Mouse (Mus musculus): Measurements from ENCODE around the gene 4930404N11Rik. TPM values are rescaled to one million over a fixed set of nuclear protein-coding genes. Genes with fewer than 3 reads are reported as not detected.

4930404N11Rik gene
- 6.0 and 7.1 TPM in 2 replicates for total RNA-seq (2023)

DNA sequence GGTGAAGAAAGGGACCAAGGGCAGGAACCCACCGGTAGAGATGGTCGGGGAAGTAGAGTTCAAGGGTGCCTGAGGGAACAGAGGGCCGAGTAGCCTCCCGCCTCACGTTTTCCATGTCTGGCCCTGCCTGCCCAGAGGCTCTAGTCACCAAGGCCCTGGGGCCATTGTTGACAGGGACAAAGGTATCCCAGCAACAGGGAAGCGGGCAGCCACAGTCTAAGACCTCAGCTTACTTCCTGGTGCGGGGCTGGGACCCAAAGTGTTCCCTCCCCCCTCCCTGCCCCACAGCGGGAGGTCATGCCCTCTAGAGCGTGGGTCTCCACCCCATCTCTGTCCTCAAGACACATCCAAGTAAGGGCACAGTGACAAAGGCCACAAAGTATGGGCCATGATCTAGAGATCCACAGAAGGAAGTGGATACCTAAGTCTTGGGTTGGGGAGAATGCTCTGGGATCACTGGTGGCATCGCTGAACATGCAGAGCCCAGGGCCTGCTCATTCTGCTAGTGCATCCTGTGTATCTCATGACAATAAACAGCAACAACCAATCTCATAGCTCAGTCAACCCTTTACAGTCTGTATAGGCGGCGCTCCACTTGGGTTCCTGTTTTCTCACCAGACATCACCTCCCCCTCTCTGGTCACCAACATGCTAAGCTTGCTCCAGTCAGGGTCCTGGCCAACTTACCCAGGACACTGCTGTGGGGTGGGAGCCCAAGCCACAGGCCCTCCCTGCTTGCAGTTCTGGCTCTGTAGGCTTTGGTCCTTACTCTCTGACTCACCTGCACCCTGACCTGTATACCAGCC is at the start of gene 4930404N11Rik:
TSS of gene 4930404N11Rik (minus strand) at position 145 of the 805 bp plus-strand sequence.

DNA sequence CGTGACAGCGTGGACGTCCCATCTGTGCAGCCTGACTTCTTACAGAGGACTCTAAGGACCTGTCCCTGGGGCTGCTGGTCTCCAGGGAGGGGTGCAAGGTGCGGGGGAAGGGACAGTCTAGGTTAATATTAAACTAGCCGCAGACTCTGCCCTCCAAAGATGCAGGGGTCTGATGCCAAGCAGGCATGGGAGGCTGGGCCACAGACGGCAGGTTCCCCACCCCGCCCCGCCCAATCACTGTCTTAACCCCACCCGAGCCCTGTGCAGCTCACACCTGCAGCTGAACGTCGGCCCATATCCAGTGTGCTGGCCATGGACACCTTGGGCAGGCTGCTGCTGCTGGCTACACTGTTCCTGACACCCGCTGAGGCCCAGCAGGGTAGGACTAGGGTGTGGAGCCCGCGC is 27.2 kb upstream of the 4930404N11Rik start, which contains the start of gene Smim24:
TSS of gene Smim24 (plus strand) at position 271 of the 405 bp plus-strand sequence.

DNA sequence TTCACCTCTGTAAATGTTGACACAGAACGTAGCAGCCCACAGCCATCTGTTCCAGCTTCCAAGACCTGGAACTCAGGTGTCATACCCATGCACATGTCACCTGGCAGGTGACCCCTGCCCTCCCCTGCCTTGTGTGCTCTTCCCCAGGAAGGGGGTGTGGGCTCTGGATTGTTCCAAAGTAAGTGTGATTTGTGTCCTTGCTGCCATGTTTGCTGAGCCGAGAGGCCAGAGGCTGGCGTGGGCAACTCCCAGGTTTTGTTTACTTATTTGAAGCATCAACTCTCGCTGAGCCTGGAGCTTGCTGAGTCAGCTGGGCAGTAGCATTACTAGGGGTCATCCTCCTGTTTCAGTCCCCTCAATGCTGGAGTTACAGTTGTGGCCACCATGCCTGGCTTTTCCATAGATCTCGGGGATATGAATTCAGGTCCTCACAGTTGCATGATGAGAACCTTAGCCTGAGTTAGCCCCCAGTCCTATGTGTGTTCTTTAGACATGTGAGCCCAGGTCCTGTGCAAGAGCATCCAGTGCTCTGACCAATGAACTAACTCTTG is 23.0 kb upstream of the 4930404N11Rik start, which contains the start of gene Gm48552:
TSS of gene Gm48552 (plus strand) at position 501 of the 551 bp plus-strand sequence.

DNA sequence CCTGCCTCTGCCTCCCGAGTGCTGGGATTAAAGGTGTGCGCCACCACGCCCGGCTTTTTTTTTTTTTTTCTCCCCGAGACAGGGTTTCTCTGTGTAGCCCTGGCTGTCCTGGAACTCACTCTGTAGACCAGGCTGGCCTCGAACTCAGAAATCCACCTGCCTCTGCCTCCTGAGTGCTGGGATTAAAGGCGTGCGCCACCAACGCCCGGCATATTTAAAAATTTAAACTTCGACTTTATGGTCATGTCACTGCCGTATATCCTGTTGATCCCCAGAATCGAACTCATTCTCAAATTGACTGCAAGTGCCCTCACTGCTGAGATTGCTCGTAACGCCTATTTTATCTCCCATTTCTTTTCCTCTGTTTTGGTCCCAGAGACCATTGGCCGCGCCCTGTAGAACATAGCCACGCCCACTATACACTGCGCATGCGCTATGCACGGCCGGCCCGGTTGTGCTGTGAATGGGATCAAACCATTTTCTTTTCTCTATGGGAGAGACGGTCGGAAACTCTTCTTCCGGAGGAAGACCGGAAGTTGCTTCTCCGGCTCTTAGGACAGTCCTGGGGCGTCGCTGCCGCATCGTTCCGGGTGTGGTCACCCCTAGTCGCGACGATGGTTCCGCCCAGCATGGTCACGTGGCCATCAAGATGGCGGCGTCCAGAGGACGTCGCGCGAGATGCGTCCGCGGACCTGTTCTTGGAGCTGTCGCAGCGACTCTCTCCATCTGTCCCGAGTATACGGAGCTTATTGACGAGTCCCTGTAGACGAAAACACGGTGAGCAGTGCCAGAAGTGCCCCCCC is 18.4 kb upstream of the 4930404N11Rik start, which contains the start of the genes Dohh and Gm48551:
TSS of gene Dohh (plus strand) at position 627 of the 803 bp plus-strand sequence.
TSS of gene Gm48551 (plus strand) at position 665 of the 803 bp plus-strand sequence.

DNA sequence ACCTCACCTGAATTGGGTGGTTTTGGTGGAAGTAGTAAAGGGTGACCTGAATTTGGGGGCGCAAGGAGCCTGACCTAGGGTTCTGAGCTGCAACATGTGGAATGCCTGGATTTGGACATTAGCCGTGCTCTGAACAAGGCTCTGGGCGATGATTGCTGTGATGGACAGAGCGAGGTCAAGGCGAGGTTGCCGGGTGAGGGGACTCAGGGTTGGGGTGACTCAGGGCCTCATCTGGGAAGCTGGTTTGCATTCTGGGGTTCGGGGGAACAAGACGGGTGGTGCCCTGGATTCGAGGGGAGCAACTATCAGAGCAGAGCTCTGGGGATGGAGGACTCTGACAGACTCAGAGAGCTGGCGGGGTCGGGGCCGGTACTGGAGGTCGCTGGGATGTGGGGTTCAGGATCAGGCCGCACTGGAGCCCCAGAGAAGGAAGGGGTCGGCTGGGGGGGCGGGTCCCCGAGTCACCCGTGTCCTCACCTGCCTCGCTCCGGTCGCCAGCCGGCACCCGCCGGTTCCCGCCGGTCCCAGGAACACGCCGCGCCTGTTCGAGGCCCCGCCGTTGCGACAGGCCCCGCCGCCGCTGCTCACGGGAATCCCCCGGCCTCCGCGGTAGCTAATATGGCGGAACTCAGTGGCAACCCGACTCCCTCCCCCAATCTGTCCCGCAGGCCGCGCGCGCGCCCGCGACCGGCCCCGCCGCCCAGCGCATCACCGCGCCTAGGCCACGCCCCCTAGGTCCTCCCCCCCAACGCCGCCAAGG is 12.4 kb upstream of the 4930404N11Rik start, which contains the start of gene Fzr1:
TSS of gene Fzr1 (minus strand) at position 724 of the 760 bp plus-strand sequence.

DNA sequence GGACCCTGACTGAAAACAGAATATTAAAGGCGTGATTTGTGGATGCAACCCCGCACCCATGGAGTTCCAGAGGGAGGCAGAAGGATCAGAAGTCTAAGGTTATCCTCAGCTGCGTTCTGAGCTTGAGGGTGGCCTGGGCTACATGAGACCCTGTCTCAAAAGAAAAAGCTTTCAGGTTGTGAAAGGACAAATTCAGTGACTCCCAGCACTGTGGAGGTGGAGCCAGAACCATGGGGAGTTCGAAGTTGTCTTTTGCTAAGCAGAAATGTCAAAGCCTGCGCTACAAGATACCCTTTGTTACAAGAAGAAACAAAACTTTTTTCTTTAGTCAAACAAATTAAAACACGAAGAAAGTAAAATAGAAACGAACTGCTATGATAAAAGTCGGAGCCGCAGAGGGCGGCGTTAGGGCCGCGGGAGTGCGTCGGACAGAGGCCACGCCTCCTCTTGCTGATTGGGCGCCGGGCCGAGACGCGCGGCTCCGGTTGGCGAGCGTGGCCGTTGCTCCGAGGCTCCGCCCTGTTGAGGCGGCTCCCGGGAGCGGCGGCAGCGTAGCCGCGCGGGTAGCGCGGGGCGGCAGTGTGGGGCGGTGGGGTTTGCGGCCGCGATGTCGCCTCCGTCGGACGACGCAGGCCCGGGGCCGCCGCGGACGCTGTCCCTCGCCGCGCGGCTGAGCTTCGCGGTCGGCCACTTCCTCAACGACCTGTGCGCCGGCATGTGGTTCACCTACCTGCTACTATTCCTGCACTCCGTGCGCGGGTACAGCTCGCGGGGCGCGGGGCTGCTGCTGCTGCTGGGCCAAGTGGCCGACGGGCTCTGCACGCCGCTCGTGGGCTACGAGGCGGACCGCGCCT is 8.4 kb downstream of the 4930404N11Rik start, which contains the start of gene Mfsd12:
TSS of gene Mfsd12 (plus strand) at position 501 of the 854 bp plus-strand sequence.

DNA sequence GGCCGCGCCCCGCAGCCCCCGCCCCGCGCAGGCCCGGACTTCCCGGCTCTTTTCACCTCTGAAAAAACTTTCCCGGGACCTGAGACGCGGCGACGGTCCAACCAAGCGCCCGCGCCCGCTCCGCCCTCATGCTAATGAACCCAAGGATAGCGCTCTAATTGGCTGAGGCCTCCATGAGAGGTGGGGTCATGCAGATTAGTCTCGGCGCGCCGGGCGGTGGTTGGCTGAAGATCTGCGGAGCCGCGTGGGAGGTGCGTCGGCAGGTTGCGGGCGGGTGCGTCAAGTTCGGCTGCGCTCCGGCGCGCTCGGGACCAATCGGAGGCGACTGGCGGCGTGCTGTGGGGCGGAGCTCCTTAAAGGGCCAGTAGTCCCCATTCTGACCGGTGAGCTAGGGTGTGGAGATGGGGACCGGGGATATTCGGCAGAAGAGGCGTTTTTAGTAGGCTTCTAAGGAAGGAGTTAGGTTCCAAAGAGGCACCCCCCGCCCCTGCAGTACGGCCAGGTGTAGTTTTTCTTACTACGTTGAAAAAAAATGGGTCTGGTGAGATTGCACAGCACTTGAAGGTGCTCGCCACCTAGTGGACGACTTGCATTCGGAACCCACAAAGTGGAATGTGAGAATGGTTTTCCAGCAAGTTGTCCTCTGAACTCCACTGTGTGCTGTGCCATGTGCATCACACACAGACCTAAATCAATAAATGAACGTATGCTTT is 15.1 kb downstream of the 4930404N11Rik start, which contains the start of gene Hmg20b:
TSS of gene Hmg20b (minus strand) at position 130 of the 713 bp plus-strand sequence.

DNA sequence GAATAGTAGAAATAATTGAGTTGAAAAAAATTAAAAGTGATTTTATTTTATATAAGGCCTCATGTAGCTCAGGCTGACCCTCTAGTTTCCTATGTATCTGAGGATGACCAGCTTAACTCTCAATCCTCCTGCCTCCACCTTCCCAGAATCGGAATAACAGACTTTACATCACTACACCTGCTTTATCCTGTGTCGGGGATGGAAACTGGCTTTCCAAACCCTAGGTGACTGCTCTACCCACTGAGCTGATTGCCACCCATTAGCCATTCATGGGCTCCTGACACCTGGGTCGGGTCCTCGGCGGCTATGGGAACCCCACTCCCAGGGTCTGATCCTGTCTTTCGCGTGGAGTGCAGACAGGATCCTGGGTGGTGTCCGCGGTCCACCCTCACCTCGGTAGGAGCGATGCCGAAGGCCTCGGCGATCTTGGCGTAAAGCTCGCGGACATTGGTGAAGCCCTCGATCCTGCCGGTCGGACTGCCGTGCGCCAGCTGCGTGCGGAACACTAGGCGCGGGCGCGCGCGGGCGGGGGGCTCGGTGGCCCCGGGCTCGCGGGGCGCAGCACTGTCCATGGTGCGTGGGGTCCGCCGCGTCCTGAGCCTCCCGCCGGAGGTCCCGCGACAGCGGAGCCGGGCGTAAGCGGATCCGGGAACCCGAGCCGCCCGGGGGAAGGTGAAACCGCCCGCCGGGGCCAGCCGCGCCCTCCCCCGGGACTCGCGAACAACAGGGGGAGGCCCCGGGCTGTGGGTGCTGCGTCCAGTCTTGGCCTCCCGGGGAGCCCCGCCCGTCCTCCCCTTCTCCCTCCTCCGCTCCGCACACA is 22.7 kb downstream of the 4930404N11Rik start, which contains the start of gene Gipc3:
TSS of gene Gipc3 (minus strand) at position 581 of the 820 bp plus-strand sequence.

DNA sequence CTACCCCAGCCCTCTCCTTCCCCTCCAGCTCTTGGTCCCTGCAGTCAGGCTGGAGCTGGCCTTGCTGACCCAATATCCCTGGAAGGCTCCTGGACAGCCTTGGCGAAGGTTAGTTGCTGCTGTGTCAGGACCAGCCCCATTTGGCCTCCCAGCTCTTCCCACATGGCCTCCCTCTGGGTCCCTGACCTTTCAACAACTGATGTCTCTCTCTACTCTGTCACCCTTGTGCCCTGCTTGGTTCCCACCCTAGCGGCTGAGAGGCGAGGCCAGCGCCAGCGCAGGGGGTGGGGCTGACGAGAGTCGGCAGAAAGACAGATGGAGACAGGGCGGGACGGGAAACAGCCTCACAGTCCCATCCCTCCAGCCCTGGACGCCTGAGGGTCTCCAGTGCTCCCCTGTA is 37.2 kb downstream of the 4930404N11Rik start, which contains the start of gene Tbxa2r:
TSS of gene Tbxa2r (plus strand) at position 346 of the 400 bp plus-strand sequence.

DNA sequence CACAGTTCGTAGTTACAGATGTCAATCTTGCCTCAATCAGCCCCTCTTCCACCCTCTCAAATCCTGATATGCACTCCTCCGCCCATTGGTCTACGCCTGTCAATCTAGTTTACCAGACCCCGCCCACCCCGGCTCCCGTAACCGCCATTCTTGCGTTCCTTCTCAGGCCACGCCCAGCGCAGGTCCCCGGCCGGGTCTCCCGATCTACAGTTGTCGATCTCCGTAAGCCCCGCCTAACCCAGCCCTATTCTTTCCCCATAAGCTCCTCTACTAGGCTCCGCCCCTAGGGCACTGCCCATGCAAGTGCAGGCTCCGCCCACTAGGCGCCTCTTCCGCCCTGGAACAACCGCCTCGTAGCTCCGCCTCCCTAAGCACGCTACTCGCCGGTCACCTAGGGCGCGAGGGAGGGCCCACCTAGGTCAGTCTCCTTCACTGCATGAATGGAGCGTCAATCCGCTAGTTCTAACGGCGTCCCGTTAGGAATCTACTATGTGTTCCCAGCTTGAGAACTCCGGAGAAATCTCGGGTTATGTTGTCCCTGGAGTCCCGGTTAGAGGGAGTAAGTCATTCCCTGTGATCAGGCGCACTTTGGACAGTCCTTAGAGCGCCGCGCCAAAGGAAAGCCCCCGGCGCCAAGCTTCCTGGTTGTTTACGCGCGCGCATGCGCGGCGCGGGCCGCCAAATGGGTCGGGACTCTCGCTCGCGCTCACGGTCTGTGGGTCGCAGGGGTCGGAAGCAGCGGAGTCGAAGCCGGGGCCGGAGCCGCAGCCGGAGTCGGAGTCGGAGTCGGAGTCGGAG is 44.9 kb downstream of the 4930404N11Rik start, which contains the start of gene Cactin:
TSS of gene Cactin (plus strand) at position 554 of the 798 bp plus-strand sequence.

Other genes starting within 250 kb of the 4930404N11Rik start
- gene Zbtb7a, start 230.6 kb downstream of the 4930404N11Rik start, total RNA-seq (2023) = 58.8 and 72.8 TPM in 2 replicates
- gene Pias4, start 197.9 kb downstream of the 4930404N11Rik start, total RNA-seq (2023) = 27.7 and 33.9 TPM in 2 replicates
- 599 and 665 TPM in 2 replicates for gene Eef2, start 189.2 kb downstream of the 4930404N11Rik start, total RNA-seq (2023)
- gene Dapk3, start 182.8 kb downstream of the 4930404N11Rik start, total RNA-seq (2023) = 22.3 and 31.6 TPM in 2 replicates
- not detected in 2 replicates for gene 4930442H23Rik, start 182.0 kb downstream of the 4930404N11Rik start, total RNA-seq (2023)
- gene Nmrk2, start 163.8 kb downstream of the 4930404N11Rik start, total RNA-seq (2023) = not detected in 2 replicates
- not detected in 2 replicates for gene Atcay, start 135.0 kb downstream of the 4930404N11Rik start, total RNA-seq (2023)
- 0.14 and 0.54 TPM in 2 replicates for gene Zfr2, start 132.7 kb downstream of the 4930404N11Rik start, total RNA-seq (2023)
- 5.3 and 8.3 TPM in 2 replicates for gene Matk, start 112.9 kb downstream of the 4930404N11Rik start, total RNA-seq (2023)
- gene Mrpl54, start 98.9 kb downstream of the 4930404N11Rik start, total RNA-seq (2023) = 20.7 and 28.0 TPM in 2 replicates
- gene Apba3, start 98.9 kb downstream of the 4930404N11Rik start, total RNA-seq (2023) = 21.8 and 26.0 TPM in 2 replicates
- 6.9 and 8.6 TPM in 2 replicates for gene Tjp3, start 74.2 kb downstream of the 4930404N11Rik start, total RNA-seq (2023)
- 89.4 and 124 TPM in 2 replicates for gene Pip5k1c, start 72.9 kb downstream of the 4930404N11Rik start, total RNA-seq (2023)
- gene Cactin, start 44.7 kb downstream of the 4930404N11Rik start, total RNA-seq (2023) = 26.4 and 33.1 TPM in 2 replicates
- 0.47 TPM in 1 of 2 replicates, not detected in the other for gene Tbxa2r, start 37.1 kb downstream of the 4930404N11Rik start, total RNA-seq (2023)
- not detected in 2 replicates for gene Gipc3, start 22.6 kb downstream of the 4930404N11Rik start, total RNA-seq (2023)
- gene Hmg20b, start 15.3 kb downstream of the 4930404N11Rik start, total RNA-seq (2023) = 38.3 and 47.1 TPM in 2 replicates
- gene Mfsd12, start 8.3 kb downstream of the 4930404N11Rik start, total RNA-seq (2023) = 26.6 and 28.7 TPM in 2 replicates
- gene Fzr1, start 12.7 kb upstream of the 4930404N11Rik start, total RNA-seq (2023) = 50.3 and 54.1 TPM in 2 replicates
- 22.1 and 26.0 TPM in 2 replicates for gene Dohh, start 18.6 kb upstream of the 4930404N11Rik start, total RNA-seq (2023)
- gene Gm48551, start 18.6 kb upstream of the 4930404N11Rik start, total RNA-seq (2023) = 2.0 and 2.2 TPM in 2 replicates
- 0.91 TPM in 1 of 2 replicates, not detected in the other for gene Gm48552, start 23.2 kb upstream of the 4930404N11Rik start, total RNA-seq (2023)
- 5.1 and 6.8 TPM in 2 replicates for gene Smim24, start 27.2 kb upstream of the 4930404N11Rik start, total RNA-seq (2023)
- gene Nfic, start 89.8 kb upstream of the 4930404N11Rik start, total RNA-seq (2023) = 60.2 and 61.9 TPM in 2 replicates
- gene Celf5, start 116.9 kb upstream of the 4930404N11Rik start, total RNA-seq (2023) = not detected in 2 replicates
- 94.5 and 145 TPM in 2 replicates for gene Ncln, start 130.6 kb upstream of the 4930404N11Rik start, total RNA-seq (2023)
- gene S1pr4, start 134.3 kb upstream of the 4930404N11Rik start, total RNA-seq (2023) = 74.1 and 98.5 TPM in 2 replicates
- gene Gna15, start 158.4 kb upstream of the 4930404N11Rik start, total RNA-seq (2023) = 27.7 and 31.6 TPM in 2 replicates
- gene Gna11, start 179.4 kb upstream of the 4930404N11Rik start, total RNA-seq (2023) = 6.3 and 7.7 TPM in 2 replicates
- 259 and 315 TPM in 2 replicates for gene Aes, start 193.7 kb upstream of the 4930404N11Rik start, total RNA-seq (2023)
- 0.95 and 1.5 TPM in 2 replicates for gene Tle2, start 208.7 kb upstream of the 4930404N11Rik start, total RNA-seq (2023)
- gene Tle6, start 235.3 kb upstream of the 4930404N11Rik start, total RNA-seq (2023) = 2.5 and 3.8 TPM in 2 replicates
- 0.69 and 0.82 TPM in 2 replicates for gene BC025920, start 240.5 kb upstream of the 4930404N11Rik start, total RNA-seq (2023)